Mouse (Mus musculus): ENCODE measurements around the gene Olfr725. TPM values are rescaled to one million over a fixed set of nuclear protein-coding genes. Genes with fewer than 3 reads are reported as not detected.

Gene Olfr725
- not detected for total RNA-seq (2023)

DNA sequence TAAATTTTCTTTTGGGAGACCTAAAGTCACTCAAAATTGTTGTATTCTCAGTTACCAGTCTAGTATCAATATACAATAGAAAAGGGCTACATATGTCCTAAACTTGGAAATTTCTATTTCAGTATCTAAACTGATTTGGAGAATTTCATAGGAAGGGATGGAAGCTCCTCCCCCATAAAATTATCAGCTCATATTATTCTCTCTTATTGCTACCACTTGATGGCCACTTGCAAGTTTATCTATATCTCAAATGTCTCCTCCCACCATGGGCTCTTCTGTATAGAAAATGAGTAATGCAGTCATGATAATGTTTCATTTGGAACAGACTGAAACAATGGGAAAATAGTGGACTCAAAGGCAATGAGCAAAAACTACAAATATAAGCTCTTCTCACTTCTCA lies at the start of gene Olfr725:
TSS of gene Olfr725 (minus strand) at position 101 of the 400 bp plus-strand sequence.

Other genes with a start within 250 kb of the Olfr725 start
- not detected for gene Olfr722, start 138.4 kb downstream of the Olfr725 start, total RNA-seq (2023)
- gene Olfr723, start 108.6 kb downstream of the Olfr725 start, total RNA-seq (2023): not detected
- gene Olfr724, start 77.1 kb downstream of the Olfr725 start, total RNA-seq (2023): not detected
- gene Olfr726, start 50.6 kb upstream of the Olfr725 start, total RNA-seq (2023): not detected
- gene Olfr727, start 82.8 kb upstream of the Olfr725 start, total RNA-seq (2023): not detected
- not detected for gene Olfr728, start 102.3 kb upstream of the Olfr725 start, total RNA-seq (2023)
- gene Olfr729, start 112.5 kb upstream of the Olfr725 start, total RNA-seq (2023): not detected
- gene Olfr730, start 147.8 kb upstream of the Olfr725 start, total RNA-seq (2023): not detected
- not detected for gene Olfr731, start 201.5 kb upstream of the Olfr725 start, total RNA-seq (2023)
- gene Olfr732, start 243.8 kb upstream of the Olfr725 start, total RNA-seq (2023): not detected

All from T-cell, adult 66 days (primary cell).